Mouse (Mus musculus) adrenal gland (tissue): ENCODE measurements around the gene Bcl7a.

Source experiments
- intact Hi-C: fragments of 180-260 bp; cut with DNase I; formaldehyde crosslinking; loops from one replicate; pipeline ENCODE4 v1.15.1; 2025
- long read RNA-seq, 2 experiments: library from polyadenylated mRNA; unstranded; transcript quantifications; one replicate each; pipeline ENCODE4 v2.0.0; 2020; ENCODE audit warnings: borderline replicate concordance in 1 of 2; ENCODE audit not compliant: insufficient replicate concordance in 1 of 2

Gene Bcl7a
- long read RNA-seq, experiment 1, partial matches to known transcripts, result 0 of 3 reads
- long read RNA-seq, experiment 1, other reads (novel, unspliced or antisense), result 3 of 3 reads
- long read RNA-seq, experiment 2, partial matches to known transcripts, result 0 of 2 reads
- long read RNA-seq, experiment 2, other reads (novel, unspliced or antisense), result 2 of 2 reads

- intact Hi-C loops, result no loop called here
These were observed at the start of gene Bcl7a for GRCm38 (mm10) chr5:123343707-123344627. TSS of gene Bcl7a (plus strand) at chr5:123343834.

GRCm38 (mm10) chr5:123294653-123295052, 49.0 kb upstream of the Bcl7a start:
- intact Hi-C loops, result no loop called here

GRCm38 (mm10) chr5:123296224-123296806, 47.3 kb upstream of the Bcl7a start:
- intact Hi-C loops, result no loop called here

GRCm38 (mm10) chr5:123296972-123297754, 46.5 kb upstream of the Bcl7a start:
- intact Hi-C loops, result no loop called here

GRCm38 (mm10) chr5:123297830-123298229, 45.8 kb upstream of the Bcl7a start:
- intact Hi-C loops, result no loop called here

- intact Hi-C loops, result no loop called here
These were observed 45.1 kb upstream of the Bcl7a start for GRCm38 (mm10) chr5:123298526-123298925.

- intact Hi-C loops, result no loop called here
These were observed 43.1 kb upstream of the Bcl7a start for GRCm38 (mm10) chr5:123300496-123301034.

- intact Hi-C loops, result no loop called here
These were observed 41.7 kb upstream of the Bcl7a start for GRCm38 (mm10) chr5:123301780-123302521.

GRCm38 (mm10) chr5:123307630-123308282, 35.9 kb upstream of the Bcl7a start:
- intact Hi-C loops, result no loop called here

- intact Hi-C loops, result no loop called here
These were observed 33.8 kb upstream of the Bcl7a start for GRCm38 (mm10) chr5:123309816-123310215.

GRCm38 (mm10) chr5:123310221-123310620, 33.4 kb upstream of the Bcl7a start:
- intact Hi-C loops, result no loop called here

GRCm38 (mm10) chr5:123313058-123313630, 30.5 kb upstream of the Bcl7a start:
- intact Hi-C loops, result no loop called here

- intact Hi-C loops, result no loop called here
These were observed 29.7 kb upstream of the Bcl7a start for GRCm38 (mm10) chr5:123313851-123314380.

- intact Hi-C loops, result no loop called here
These were observed 28.3 kb upstream of the Bcl7a start for GRCm38 (mm10) chr5:123315219-123315866.

GRCm38 (mm10) chr5:123317992-123318391, 25.6 kb upstream of the Bcl7a start:
- intact Hi-C loops, result no loop called here

GRCm38 (mm10) chr5:123320136-123320535, 23.5 kb upstream of the Bcl7a start:
- intact Hi-C loops, result no loop called here

GRCm38 (mm10) chr5:123324242-123324641, 19.4 kb upstream of the Bcl7a start:
- intact Hi-C loops, result no loop called here

- intact Hi-C loops, result no loop called here
These were observed 17.5 kb upstream of the Bcl7a start for GRCm38 (mm10) chr5:123326006-123326750.
